Mouse (Mus musculus) kidney, postnatal 25 days (tissue): Measurements from ENCODE around the gene Mobp.

Source experiments
- DNase-seq, 2 experiments: peaks; one replicate each; pipeline ENCODE4 v3.0.0; 2021; ENCODE audit warnings: mixed read lengths in 2 of 2

The Mobp gene

GRCm38 (mm10) chr9:120135454-120135853 lies 14.1 kb upstream of the Mobp start:
- no peak for DNase-seq

- peak; percentile 76 to 81 for DNase-seq
Observed at GRCm38 (mm10) chr9:120140652-120141051, 8.9 kb upstream of the Mobp start.

DNA sequence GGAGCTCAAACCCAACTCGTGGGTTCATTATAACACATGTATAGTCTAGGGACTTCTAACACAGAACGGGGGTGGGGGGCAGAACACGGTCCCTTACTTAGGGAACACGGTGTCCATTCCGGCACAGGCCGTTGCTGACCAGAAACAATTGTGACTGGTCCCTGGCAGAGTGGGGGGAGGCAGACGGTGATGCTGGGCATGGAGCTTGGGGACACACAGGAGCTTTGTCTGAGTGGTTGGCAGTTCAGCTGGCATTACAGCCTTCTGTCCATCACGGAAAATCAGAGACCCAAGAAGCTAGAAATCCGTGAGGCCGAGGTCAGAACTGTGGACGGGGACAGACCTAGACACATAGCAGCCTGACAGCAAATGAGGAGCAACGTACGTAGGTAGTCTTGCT lies 5.0 kb upstream of the Mobp start:
- no peak for DNase-seq

GRCm38 (mm10) chr9:120151152-120151551 lies 1.6 kb downstream of the Mobp start:
- no peak for DNase-seq

- no peak for DNase-seq
Observed at GRCm38 (mm10) chr9:120151906-120152399, 2.4 kb downstream of the Mobp start.

DNA sequence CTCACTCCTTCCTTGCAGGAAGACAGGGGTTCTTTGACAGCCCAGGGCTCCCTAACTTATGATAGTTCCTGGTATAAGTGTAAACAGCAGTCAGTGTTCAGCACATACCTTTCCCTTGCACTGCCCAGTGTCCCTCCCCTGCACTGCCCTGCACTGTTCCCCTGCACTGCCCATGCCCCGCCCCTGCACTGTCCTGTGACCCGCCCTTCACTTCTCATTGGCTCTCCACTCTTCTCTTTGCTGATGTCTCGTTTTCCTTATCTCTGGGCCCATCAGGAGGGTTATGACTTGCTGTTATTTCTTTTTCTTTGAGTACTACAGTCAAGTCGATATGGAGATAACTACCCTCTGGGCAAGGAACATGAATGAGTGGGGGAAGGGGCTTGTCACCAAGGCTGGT lies 8.5 kb downstream of the Mobp start:
- DNase-seq: no peak

DNA sequence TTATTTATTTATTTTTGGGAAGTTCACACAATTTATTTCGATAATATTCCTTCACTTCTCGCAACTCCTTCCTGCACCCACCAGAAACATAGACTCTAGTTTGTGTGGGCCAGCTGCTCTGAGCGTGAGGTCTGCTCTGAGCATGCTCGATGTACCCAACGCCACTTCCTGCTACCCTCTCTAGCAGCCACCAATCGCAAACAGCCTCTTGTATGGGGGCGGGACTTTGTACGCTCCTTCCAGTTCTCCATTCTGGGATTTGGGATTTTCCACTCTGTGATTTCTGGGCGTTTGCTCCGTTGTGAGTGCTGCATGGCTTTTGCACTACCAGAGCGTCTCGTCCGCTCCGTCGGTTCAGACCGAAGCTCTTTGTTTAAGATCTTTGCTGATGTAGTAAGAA lies 14.4 kb downstream of the Mobp start:
- no peak for DNase-seq

GRCm38 (mm10) chr9:120167826-120168225 lies 18.3 kb downstream of the Mobp start:
- no peak for DNase-seq

GRCm38 (mm10) chr9:120171295-120171694 lies 21.8 kb downstream of the Mobp start:
- peak; percentile 54 to 81 for DNase-seq

GRCm38 (mm10) chr9:120174436-120175137 lies 25.1 kb downstream of the Mobp start:
- DNase-seq: no peak

DNA sequence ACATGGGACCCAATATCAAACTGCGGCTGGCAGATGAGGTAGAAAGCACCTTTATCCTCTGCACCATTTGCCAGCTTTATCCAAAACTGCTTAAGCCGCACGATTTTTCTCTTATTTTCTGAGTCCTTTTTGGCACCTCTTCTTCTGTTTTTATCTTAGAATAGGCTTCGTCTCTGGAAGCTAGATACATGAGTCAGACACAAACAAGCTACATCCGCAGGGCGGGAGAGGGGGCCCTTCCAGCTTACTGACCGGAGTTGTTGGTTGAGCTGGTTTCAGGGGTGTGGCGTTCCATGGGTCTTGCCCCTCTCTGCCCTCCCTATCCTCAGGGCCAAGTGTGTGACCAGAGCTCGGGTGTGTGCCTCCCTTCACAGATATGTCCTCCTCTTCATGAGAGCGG lies 29.3 kb downstream of the Mobp start:
- no peak for DNase-seq

- peak in 1 of 2 experiments; percentile 61 for DNase-seq
Observed at GRCm38 (mm10) chr9:120184499-120184898, 35.0 kb downstream of the Mobp start.

DNA sequence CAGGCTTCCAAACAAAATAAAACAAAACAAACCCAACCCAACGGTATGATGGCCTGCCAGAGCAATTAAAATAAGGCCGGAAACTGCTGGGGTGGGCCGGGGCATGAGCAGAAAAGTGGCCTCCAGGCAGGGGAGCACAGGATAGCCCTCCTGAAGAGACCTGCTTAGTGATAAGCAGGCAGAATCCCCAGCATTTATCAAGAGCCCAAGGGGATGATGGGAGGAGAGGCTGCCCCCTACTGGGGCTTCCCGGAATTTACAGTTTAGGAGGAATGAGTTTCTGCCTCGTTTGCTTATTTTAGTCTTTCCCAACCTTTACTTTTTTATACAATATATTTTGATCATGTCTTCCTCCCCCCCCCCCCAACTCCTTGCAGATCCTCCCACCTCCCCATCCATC lies 37.3 kb downstream of the Mobp start:
- DNase-seq: no peak

DNA sequence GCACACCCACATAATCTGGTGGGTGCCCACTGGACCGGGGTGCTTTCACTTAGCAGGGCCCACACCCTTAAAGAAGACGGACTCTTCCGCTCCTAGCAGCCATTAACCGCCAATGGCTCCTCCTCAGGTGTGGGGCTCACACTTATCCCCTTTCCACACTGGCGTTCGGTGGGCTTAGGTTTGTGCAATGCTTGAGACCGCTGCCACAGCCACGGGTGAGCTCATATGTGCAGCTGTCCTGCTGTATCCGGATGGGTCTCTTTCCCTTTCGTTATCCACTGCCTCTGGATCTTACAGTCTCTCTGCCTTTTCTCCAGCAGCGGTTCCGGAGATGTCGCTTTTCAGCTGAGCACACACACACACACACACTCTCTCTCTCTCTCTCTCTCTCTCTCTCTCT lies 41.4 kb downstream of the Mobp start:
- DNase-seq: no peak

- DNase-seq: peak; percentile 74 to 93
Observed at GRCm38 (mm10) chr9:120191362-120192098, 42.0 kb downstream of the Mobp start.

DNA sequence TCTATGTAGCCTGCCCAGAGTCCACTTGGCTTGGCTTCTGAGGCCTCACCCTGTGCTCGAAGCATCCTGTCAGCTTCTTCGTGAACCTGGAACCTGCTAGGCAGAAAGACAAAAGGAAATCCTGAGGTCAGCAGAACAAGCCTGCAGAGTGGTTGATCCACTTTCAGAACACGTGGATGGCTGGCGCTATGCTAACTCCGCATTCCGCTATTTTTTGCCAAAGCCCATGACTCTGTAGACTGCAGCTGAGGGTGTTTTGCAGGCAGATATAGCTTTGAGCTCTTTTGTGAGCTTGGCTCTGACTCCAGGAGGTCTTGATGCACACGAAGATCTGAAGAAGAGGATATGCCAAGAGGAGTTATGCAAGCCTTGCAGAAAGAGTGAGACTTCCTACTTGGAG lies 43.2 kb downstream of the Mobp start:
- no peak for DNase-seq

GRCm38 (mm10) chr9:120200873-120201272 lies 51.4 kb downstream of the Mobp start:
- no peak for DNase-seq

DNA sequence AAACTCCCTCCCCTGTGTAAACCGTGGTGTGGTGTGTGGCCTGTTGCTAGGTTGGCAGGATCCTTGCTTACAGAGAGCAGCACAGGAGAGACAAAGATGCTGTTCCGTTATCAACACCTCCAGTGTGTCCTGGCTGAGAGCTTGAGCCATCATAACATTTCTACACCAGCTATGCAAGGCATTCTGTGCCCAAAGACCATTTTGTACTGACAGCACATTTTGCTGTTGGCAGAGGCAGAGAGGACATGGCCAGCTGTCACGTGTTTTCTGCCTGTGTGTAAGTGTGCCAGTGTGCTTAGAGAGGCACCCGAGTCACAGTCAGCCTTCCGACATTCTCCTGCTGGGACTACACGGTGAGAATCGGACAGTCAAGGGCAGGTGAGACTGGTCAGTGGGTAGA lies 52.2 kb downstream of the Mobp start:
- no peak for DNase-seq

DNA sequence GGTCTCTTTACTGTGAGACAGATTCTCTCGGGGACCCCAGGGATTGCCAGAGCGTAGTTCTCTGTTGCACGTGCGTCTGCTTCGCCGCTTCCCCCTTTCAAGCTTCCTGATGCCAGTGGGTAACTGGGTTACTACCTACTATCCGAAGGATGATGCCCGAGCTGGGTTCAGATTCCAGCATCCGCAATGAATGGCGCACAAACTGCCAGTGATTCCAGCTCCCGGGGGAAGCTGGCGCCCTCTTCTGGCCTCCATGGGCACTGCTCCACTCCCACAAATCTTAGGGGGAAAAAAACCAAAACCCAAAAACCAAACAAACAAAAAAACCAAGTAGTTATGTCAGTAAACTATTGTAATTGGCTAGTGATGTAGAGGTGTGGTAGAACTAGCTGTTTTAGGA lies 53.2 kb downstream of the Mobp start:
- DNase-seq: peak in 1 of 2 experiments; percentile 13

- DNase-seq: no peak
Observed at GRCm38 (mm10) chr9:120203936-120204335, 54.4 kb downstream of the Mobp start.

- DNase-seq: no peak
Observed at GRCm38 (mm10) chr9:120206897-120207296, 57.4 kb downstream of the Mobp start.

GRCm38 (mm10) chr9:120210068-120210467 lies 60.6 kb downstream of the Mobp start:
- DNase-seq: peak in 1 of 2 experiments; percentile 29

- no peak for DNase-seq
Observed at GRCm38 (mm10) chr9:120210865-120211264, 61.4 kb downstream of the Mobp start.

DNA sequence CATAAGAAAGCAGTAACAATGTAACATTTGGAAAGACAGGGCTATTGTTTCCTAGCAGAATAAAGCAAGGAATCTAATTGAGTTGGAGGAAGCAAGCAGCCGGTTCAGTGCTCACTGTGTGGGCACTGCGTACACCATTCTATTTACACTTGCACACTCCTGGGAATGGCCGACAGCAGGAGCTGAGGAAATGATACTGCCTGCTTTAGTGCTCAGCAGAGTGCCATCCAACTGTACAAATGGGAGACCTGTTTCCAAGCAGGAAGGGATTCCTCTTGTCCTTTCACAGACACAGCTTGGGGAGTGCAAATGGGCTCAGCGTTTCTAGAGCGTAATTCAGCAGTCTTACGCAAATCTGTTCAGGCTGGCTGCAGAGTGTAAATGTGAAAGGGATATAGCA lies 63.4 kb downstream of the Mobp start:
- DNase-seq: no peak
